Mouse (Mus musculus) intestine, embryonic 14.5 days (tissue): ENCODE measurements around the gene Psmd13. TPM values are rescaled to one million over a fixed set of nuclear protein-coding genes. Genes with fewer than 3 reads are reported as not detected.
A peak's percentile ranks its signal among the peaks of the same experiment; 100 is the strongest.

Source experiments
- ATAC-seq: fragments of 200-750 bp; cut with Nextera tagmentation; replicated peaks from 2 replicates; pipeline ENCODE4 v1.8.0; 2017; ENCODE audit warnings: low read depth, moderate number of reproducible peaks, moderate TSS enrichment, moderate library complexity; ENCODE audit not compliant: low FRiP score, low TSS enrichment
- DNase-seq: peaks from one replicate; pipeline ENCODE4 v3.0.0-alpha.2; 2018; ENCODE audit warnings: low spot score
- H3K27ac ChIP-seq: fragments of 300-500 bp; sonication (generic); 2 replicates; pipeline ENCODE4 v1.5.1; 2014; ENCODE audit warnings: low read depth, mild to moderate bottlenecking, control low read depth
- H3K27me3 ChIP-seq: fragments of 300-500 bp; sonication (generic); replicated peaks from 2 replicates; pipeline ENCODE4 v1.6.1; 2014; ENCODE audit warnings: low read length, control low read depth; ENCODE audit not compliant: control insufficient read depth, insufficient read depth
- H3K36me3 ChIP-seq: fragments of 300-500 bp; sonication (generic); 2 replicates; pipeline ENCODE4 v1.6.1; 2014; ENCODE audit warnings: low read length, control low read depth; ENCODE audit not compliant: control insufficient read depth, insufficient read depth
- H3K4me1 ChIP-seq: fragments of 300-500 bp; sonication (generic); replicated peaks from 2 replicates; pipeline ENCODE4 v1.6.1; 2014; ENCODE audit warnings: low read length, control low read depth, mixed read lengths; ENCODE audit not compliant: control insufficient read depth, insufficient read depth
- H3K4me2 ChIP-seq: fragments of 300-500 bp; sonication (generic); 2 replicates; pipeline ENCODE4 v1.6.1; 2014; ENCODE audit warnings: low read length
- H3K4me3 ChIP-seq: fragments of 300-500 bp; sonication (generic); 2 replicates; pipeline ENCODE4 v1.5.1; 2014; ENCODE audit warnings: low read depth, low read length, control low read depth, mixed read lengths
- H3K9ac ChIP-seq: fragments of 300-500 bp; sonication (generic); 2 replicates; pipeline ENCODE4 v1.6.1; 2014; ENCODE audit warnings: mild to moderate bottlenecking, low read length
- H3K9me3 ChIP-seq: fragments of 300-500 bp; sonication (generic); 2 replicates; pipeline ENCODE4 v1.6.1; 2016; ENCODE audit warnings: low read length, control low read depth; ENCODE audit not compliant: control insufficient read depth
- WGBS: fragments of 180-500 bp; shearing (Covaris S2); extraction: QIAGEN DNeasy Blood & Tissue Kit; methylation state at CpG from one replicate; pipeline ENCODE4 v1.1.7; 2014; 5-methylcytosine and 5-hydroxymethylcytosine counted together
- polyA plus RNA-seq: library from polyadenylated mRNA; unstranded; fragments of >200 nt; fragmentation: Nextera tagmentation; extraction: Ambion mirVana; gene quantifications from 2 replicates; pipeline ENCODE4 v1.2.1, GENCODE M21; 2014

The Psmd13 gene
- polyA plus RNA-seq, 1 experiment from 2014 or later, result 151 TPM

- Histone ChIP-seq H3K9ac (peak within 1 kb of the TSS; percentile 72), H3K4me2 (peak within 1 kb of the TSS; percentile 82), H3K36me3 (peaks cover 22% of the 10 kb centered on the region), H3K9me3 (no peaks in the 10 kb centered on the region), H3K27me3 (no peaks in the 10 kb centered on the region), H3K4me3 (peak within 1 kb of the TSS; percentile 54), H3K4me1 (peaks cover 38% of the 10 kb centered on the region), H3K27ac (peak within 1 kb of the TSS; percentile 88)
- ATAC-seq (peak; percentile 87), DNase-seq (peak; percentile 95)
- WGBS, result 3% methylated on average over 33 of the region's 33 CpGs
These were observed 59.7 kb downstream of the Psmd13 start, which contains the start of gene Pgghg for GRCm38 (mm10) chr7:140941222-140942051. Pgghg (plus strand) TSS chr7:140941391.

- H3K9ac ChIP-seq, result peak overlapping the region; percentile 72
- H3K4me3 ChIP-seq, result peak overlapping the region; percentile 54
- DNase-seq (no peak), ATAC-seq (0 out of 2 replicates have a peak, but pooled peaks have one; percentile 3)
- H3K36me3 ChIP-seq, result peaks cover 29% of the 10 kb centered on the region
- 48% methylated on average over 9 of the region's 9 CpGs for WGBS
- H3K4me1 ChIP-seq, result peaks cover 38% of the 10 kb centered on the region
- no peaks in the 10 kb centered on the region for H3K9me3 ChIP-seq
- peak overlapping the region; percentile 82 for H3K4me2 ChIP-seq
- no peaks in the 10 kb centered on the region for H3K27me3 ChIP-seq
- peak overlapping the region; percentile 88 for H3K27ac ChIP-seq
These were observed 60.6 kb downstream of the Psmd13 start for GRCm38 (mm10) chr7:140942341-140942740.

GRCm38 (mm10) chr7:140942811-140943210 is 61.0 kb downstream of the Psmd13 start:
- Histone ChIP-seq H3K9me3 (no peaks in the 10 kb centered on the region), H3K4me1 (peaks cover 38% of the 10 kb centered on the region), H3K27ac (peak overlapping the region; percentile 88; the same call in 1 of the 2 replicates), H3K27me3 (no peaks in the 10 kb centered on the region), H3K9ac (no peak overlapping the region; the same call in 1 of the 2 replicates), H3K4me3 (peak overlapping the region; percentile 54; the same call in 1 of the 2 replicates), H3K36me3 (peaks cover 33% of the 10 kb centered on the region), H3K4me2 (peak overlapping the region; percentile 82)
- 88% methylated on average over 10 of the region's 10 CpGs for WGBS
- ATAC-seq (no peak), DNase-seq (no peak)

GRCm38 (mm10) chr7:140943356-140943755 is 61.6 kb downstream of the Psmd13 start:
- H3K4me2 ChIP-seq, result no peak overlapping the region
- H3K4me3 ChIP-seq, result no peak overlapping the region
- H3K9me3 ChIP-seq, result no peaks in the 10 kb centered on the region
- H3K27me3 ChIP-seq, result no peaks in the 10 kb centered on the region
- H3K36me3 ChIP-seq, result peaks cover 39% of the 10 kb centered on the region
- no peak overlapping the region for H3K9ac ChIP-seq
- DNase-seq (no peak), ATAC-seq (no peak)
- H3K27ac ChIP-seq, result peak overlapping the region; percentile 88; the same call in 1 of the 2 replicates
- peaks cover 38% of the 10 kb centered on the region for H3K4me1 ChIP-seq
- WGBS, result 51% methylated on average over 4 of the region's 4 CpGs

- WGBS, result 92% methylated on average over 7 of the region's 7 CpGs
- no peak overlapping the region for H3K4me3 ChIP-seq
- no peak for DNase-seq
These were observed 62.5 kb downstream of the Psmd13 start for GRCm38 (mm10) chr7:140944236-140944635.

GRCm38 (mm10) chr7:140945247-140945646 is 63.5 kb downstream of the Psmd13 start:
- Histone ChIP-seq H3K4me1 (peaks cover 30% of the 10 kb centered on the region), H3K27me3 (no peaks in the 10 kb centered on the region), H3K27ac (no peak overlapping the region), H3K4me3 (no peak overlapping the region), H3K9me3 (no peaks in the 10 kb centered on the region), H3K36me3 (peaks cover 55% of the 10 kb centered on the region), H3K4me2 (no peak overlapping the region), H3K9ac (no peak overlapping the region)
- DNase-seq, result no peak
- WGBS, result 91% methylated on average over 5 of the region's 5 CpGs
- ATAC-seq, result no peak

More at GRCm38 (mm10) chr7:140944236-140944635, 62.5 kb downstream of the Psmd13 start:
- Histone ChIP-seq H3K27me3 (no peaks in the 10 kb centered on the region), H3K9ac (no peak overlapping the region), H3K36me3 (peaks cover 48% of the 10 kb centered on the region), H3K4me2 (no peak overlapping the region), H3K4me1 (peaks cover 35% of the 10 kb centered on the region), H3K9me3 (no peaks in the 10 kb centered on the region), H3K27ac (no peak overlapping the region)
- ATAC-seq, result no peak

- no peaks in the 10 kb centered on the region for H3K27me3 ChIP-seq
- ATAC-seq (no peak), DNase-seq (no peak)
- no peak overlapping the region for H3K4me3 ChIP-seq
- peaks cover 55% of the 10 kb centered on the region for H3K36me3 ChIP-seq
- H3K4me2 ChIP-seq, result no peak overlapping the region
- peaks cover 30% of the 10 kb centered on the region for H3K4me1 ChIP-seq
- H3K9me3 ChIP-seq, result no peaks in the 10 kb centered on the region
- WGBS, result 93% methylated on average over 10 of the region's 10 CpGs
- H3K27ac ChIP-seq, result no peak overlapping the region
- no peak overlapping the region for H3K9ac ChIP-seq
These were observed 64.5 kb downstream of the Psmd13 start for GRCm38 (mm10) chr7:140946311-140946710.

GRCm38 (mm10) chr7:140946980-140947379 is 65.2 kb downstream of the Psmd13 start:
- no peak overlapping the region for H3K9ac ChIP-seq
- H3K27ac ChIP-seq, result no peak overlapping the region
- peaks cover 55% of the 10 kb centered on the region for H3K36me3 ChIP-seq
- 59% methylated on average over 7 of the region's 7 CpGs for WGBS
- H3K4me2 ChIP-seq, result no peak overlapping the region
- no peaks in the 10 kb centered on the region for H3K9me3 ChIP-seq
- ATAC-seq, result no peak
- peaks cover 33% of the 10 kb centered on the region for H3K4me1 ChIP-seq
- no peaks in the 10 kb centered on the region for H3K27me3 ChIP-seq
- no peak for DNase-seq
- H3K4me3 ChIP-seq, result no peak overlapping the region
